Mouse (Mus musculus) lung, postnatal 0 days (tissue): ENCODE data around the gene Lcor.

ENCODE experiments used
- CTCF ChIP-seq: IDR thresholded peaks from 2 replicates; pipeline ENCODE4 v1.5.1; 2016; ENCODE audit warnings: antibody characterized with exemption, mild to moderate bottlenecking
- EP300 ChIP-seq: IDR thresholded peaks from 2 replicates; pipeline ENCODE4 v1.6.1; 2016; ENCODE audit warnings: antibody characterized with exemption, mild to moderate bottlenecking, control low read depth

GRCm38 (mm10) chr19:41577576-41577975 is 95.1 kb downstream of the Lcor start:
- TF ChIP-seq CTCF (no peak), EP300 (no peak)
